Mouse (Mus musculus) lung, adult 2 months (tissue): ENCODE measurements around the gene Car11. TPM values are rescaled to one million over a fixed set of nuclear protein-coding genes. Genes with fewer than 3 reads are reported as not detected.

Experiments
- DNase-seq: peaks from one replicate; pipeline ENCODE4 v3.0.0; 2022
- H3K4me1 ChIP-seq: fragments of 200-500 bp; 2 replicates; pipeline ENCODE4 v1.6.1; 2011; ENCODE audit warnings: low read length; ENCODE audit not compliant: control insufficient read depth, insufficient read depth
- H3K4me3 ChIP-seq: fragments of 200-500 bp; replicated peaks from 2 replicates; pipeline ENCODE3; 2011; ENCODE audit warnings: low read depth, mild to moderate bottlenecking, control low read depth, low read length; ENCODE audit errors: extremely low read depth
- CTCF ChIP-seq: fragments of 200-500 bp; IDR thresholded peaks from 2 replicates; pipeline ENCODE4 v1.5.1; 2011; ENCODE audit warnings: mild to moderate bottlenecking, low read length, control low read depth; ENCODE audit not compliant: insufficient read depth
- POLR2A ChIP-seq: fragments of 200-500 bp; IDR thresholded peaks from 2 replicates; pipeline ENCODE4 v1.6.1; 2011; ENCODE audit warnings: low read depth, mild to moderate bottlenecking, control low read depth, low read length, borderline replicate concordance; ENCODE audit errors: extremely low read depth
- WGBS: fragments of 180-500 bp; shearing (Covaris S2); methylation state at CpG from one replicate; pipeline ENCODE4 v1.1.7; 2018; 5-methylcytosine and 5-hydroxymethylcytosine counted together
- polyA plus RNA-seq: library from polyadenylated mRNA; depleted of rRNA; stranded (reverse); fragments of >200 nt; gene quantifications from 2 replicates; pipeline ENCODE4 v1.2.3, GENCODE M21; 2012

Gene Car11
- polyA plus RNA-seq, 1 experiment = 5.1 TPM

DNA sequence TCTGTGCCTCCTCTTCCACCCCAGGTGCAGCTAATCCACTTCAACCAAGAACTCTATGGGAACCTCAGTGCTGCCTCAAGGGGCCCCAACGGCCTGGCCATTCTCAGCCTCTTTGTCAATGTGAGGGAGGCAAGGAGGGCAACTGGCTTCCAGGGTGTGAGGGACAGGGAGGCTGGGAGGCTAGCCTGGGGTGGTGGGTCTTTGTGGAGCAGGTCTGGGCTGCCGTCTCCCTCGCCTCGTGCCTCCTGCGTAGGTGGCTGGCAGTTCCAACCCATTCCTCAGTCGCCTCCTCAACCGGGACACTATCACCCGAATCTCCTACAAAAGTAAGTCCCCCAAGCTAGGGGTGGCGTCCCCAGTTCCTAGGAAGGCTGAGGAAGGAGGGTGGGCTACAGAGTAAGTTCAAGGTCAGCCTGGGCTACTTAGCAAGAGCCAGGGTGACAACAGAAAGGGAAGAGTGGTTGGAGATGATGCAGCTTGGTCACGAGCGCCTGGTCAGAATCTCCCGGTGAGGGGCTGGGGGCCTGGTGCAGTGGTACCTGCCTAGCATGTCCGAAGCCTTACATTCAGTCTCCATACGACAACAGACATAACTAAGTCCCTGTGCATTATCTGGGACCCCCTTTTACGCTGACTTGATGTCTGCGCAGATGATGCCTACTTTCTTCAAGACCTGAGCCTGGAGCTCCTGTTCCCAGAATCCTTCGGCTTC is 3.3 kb downstream of the Car11 start:
- WGBS = 85% methylated on average over 17 of the region's 17 CpGs
- TF ChIP-seq POLR2A (no peak), CTCF (no peak)

GRCm38 (mm10) chr7:45703521-45704033 is 3.9 kb downstream of the Car11 start:
- no peak for DNase-seq
- Histone ChIP-seq H3K4me1 (peaks cover 11% of the 10 kb centered on the region), H3K4me3 (peak overlapping the region; percentile 74)
- 43% methylated on average over 12 of the region's 12 CpGs for WGBS
- TF ChIP-seq CTCF (no peak), POLR2A (no peak)

More for the DNA sequence above, 3.3 kb downstream of the Car11 start:
- peaks cover 5% of the 10 kb centered on the region for H3K4me1 ChIP-seq
- no peak for DNase-seq
- no peak overlapping the region for H3K4me3 ChIP-seq

- H3K4me1 ChIP-seq = peaks cover 12% of the 10 kb centered on the region
Measured at GRCm38 (mm10) chr7:45704046-45704559, 4.5 kb downstream of the Car11 start.

GRCm38 (mm10) chr7:45704730-45705442 is 5.2 kb downstream of the Car11 start, which contains the start of gene Dbp:
Gene Dbp, plus strand, starts transcription at chr7:45705088.
- peak; percentile 98 for DNase-seq
- H3K4me1 ChIP-seq = peaks cover 14% of the 10 kb centered on the region
- WGBS = under 1% methylated on average over 36 of the region's 36 CpGs
- peak within 1 kb of the TSS; percentile 82 for H3K4me3 ChIP-seq
- TF ChIP-seq CTCF = no peak
- TF ChIP-seq POLR2A = peak; percentile 85; the same call in 1 of the 2 replicates

More at GRCm38 (mm10) chr7:45704046-45704559, 4.5 kb downstream of the Car11 start:
- TF ChIP-seq CTCF (no peak), POLR2A (peak; percentile 95; the same call in 1 of the 2 replicates)
- H3K4me3 ChIP-seq = peak overlapping the region; percentile 74
- WGBS = 1% methylated on average over 13 of the region's 13 CpGs
- DNase-seq = no peak

DNA sequence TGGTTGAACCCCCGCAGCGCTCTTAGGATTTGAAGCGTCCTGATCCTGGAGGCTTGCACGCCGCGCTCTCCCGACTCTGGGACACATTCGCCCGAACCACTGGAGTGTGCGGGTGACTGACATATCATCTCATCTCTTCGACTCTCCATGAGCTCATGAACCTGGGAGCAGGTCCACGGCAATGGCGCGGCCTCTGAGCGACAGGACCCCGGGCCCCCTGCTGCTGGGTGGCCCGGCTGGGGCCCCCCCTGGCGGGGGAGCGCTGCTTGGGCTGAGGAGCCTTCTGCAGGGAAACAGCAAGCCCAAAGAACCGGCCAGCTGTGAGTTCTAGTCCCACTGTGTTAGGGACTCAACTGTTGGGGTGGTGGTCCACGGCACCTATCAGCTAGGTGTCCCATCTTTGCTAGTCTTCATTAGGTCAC is 5.8 kb downstream of the Car11 start:
- Histone ChIP-seq H3K4me1 (peaks cover 14% of the 10 kb centered on the region), H3K4me3 (peak overlapping the region; percentile 82)
- WGBS = under 1% methylated on average over 21 of the region's 21 CpGs
- TF ChIP-seq CTCF (no peak), POLR2A (no peak)
- no peak for DNase-seq

DNA sequence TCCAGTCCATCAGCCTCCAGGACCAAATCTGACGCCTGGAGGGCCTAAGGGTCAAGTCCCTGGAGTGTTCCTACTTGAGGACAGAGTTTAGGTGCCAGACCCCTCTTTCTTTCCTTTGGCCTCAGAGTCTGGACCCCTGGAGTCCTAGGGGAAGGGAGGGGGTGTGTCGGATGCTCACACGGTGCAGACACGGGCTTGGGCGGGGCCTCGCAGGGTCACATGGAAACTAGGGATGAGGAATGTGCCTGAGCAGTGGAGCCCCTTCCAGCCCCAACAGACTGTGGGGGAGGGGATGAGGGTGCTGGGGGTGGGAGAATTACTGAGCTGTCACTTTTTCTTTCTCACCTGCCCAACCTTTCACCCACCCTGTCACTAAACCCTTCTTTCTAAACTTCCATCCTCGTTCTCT is 6.2 kb downstream of the Car11 start:
- Histone ChIP-seq H3K4me1 (peaks cover 14% of the 10 kb centered on the region), H3K4me3 (peak overlapping the region; percentile 82)
- TF ChIP-seq POLR2A (peak; percentile 76; the same call in 1 of the 2 replicates), CTCF (no peak)
- 0% methylated on average over 7 of the region's 7 CpGs for WGBS
- DNase-seq = peak; percentile 73

GRCm38 (mm10) chr7:45706721-45707241 is 7.1 kb downstream of the Car11 start:
- peak; percentile 82 for DNase-seq
- WGBS = 2% methylated on average over 29 of the region's 45 CpGs

DNA sequence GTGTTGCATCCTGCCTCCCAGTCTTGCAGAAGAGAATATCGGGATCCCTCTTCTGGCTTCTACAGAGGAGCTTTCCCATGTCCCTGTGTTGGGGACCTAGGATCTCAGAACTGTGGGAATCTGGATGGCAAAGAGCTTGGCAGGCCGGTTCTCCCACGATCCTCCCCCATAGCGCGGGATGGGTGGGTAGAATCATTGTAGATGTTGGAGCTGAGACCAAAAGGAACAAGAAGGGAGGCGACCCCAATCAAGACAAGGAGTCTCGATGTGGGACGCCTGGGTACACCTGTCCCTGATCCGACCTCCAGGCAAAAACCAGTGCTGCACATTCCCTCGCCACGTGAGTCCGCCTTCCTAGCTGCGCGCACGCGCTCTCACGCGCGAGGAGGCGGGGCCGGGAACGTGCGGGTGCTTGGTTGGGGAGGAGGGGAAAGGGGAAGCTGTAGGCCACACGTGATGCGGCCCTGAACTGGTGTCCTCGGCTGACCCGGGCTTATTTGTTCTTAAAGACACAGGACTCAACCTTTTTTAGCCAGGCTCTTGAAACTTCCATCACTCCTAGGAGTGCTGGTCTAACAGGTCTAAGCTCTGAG is 7.8 kb downstream of the Car11 start:
- under 1% methylated on average over 27 of the region's 27 CpGs for WGBS

More at GRCm38 (mm10) chr7:45706721-45707241, 7.1 kb downstream of the Car11 start:
- peak overlapping the region; percentile 82 for H3K4me3 ChIP-seq
- TF ChIP-seq POLR2A = peak; percentile 64; the same call in 1 of the 2 replicates
- TF ChIP-seq CTCF = no peak
- H3K4me1 ChIP-seq = peaks cover 14% of the 10 kb centered on the region

More for the DNA sequence above, 7.8 kb downstream of the Car11 start:
- H3K4me3 ChIP-seq = peak overlapping the region; percentile 73
- no peak for TF ChIP-seq CTCF
- peak; percentile 94; the same call in 1 of the 2 replicates for TF ChIP-seq POLR2A
- peak; percentile 98 for DNase-seq
- H3K4me1 ChIP-seq = peaks cover 14% of the 10 kb centered on the region
